Mouse (Mus musculus) MN1 (cell line): ENCODE data around the gene Tubb4b.
"Not testable (repeated sequence)": the region's sequence is repeated elsewhere in the genome, so short reads cannot be mapped to it uniquely, and the experiment has no call there.

Experiments
- DNase-seq: peaks from one replicate; pipeline ENCODE4 v3.0.0-alpha.2; 2016; ENCODE audit warnings: low spot score

Tubb4b gene

GRCm38 (mm10) chr2:25224492-25224765 lies at the start of gene Tubb4b:
TSS of gene Tubb4b (minus strand) at chr2:25224702.
- no peak for DNase-seq

GRCm38 (mm10) chr2:25273010-25273409 lies 48.5 kb upstream of the Tubb4b start:
- DNase-seq, result no peak

- no peak for DNase-seq
Observed at GRCm38 (mm10) chr2:25272515-25272914, 48.0 kb upstream of the Tubb4b start.

GRCm38 (mm10) chr2:25271827-25272511 lies 47.5 kb upstream of the Tubb4b start, which contains the start of the genes Ssna1 and Anapc2:
TSS of gene Ssna1 (minus strand) at chr2:25272438.
TSS of gene Anapc2 (plus strand) at chr2:25272478.
- DNase-seq, result peak; percentile 97

- no peak for DNase-seq
Observed at GRCm38 (mm10) chr2:25267746-25268309, 43.3 kb upstream of the Tubb4b start.

GRCm38 (mm10) chr2:25267241-25267640 lies 42.7 kb upstream of the Tubb4b start:
- no peak for DNase-seq

GRCm38 (mm10) chr2:25266720-25267119 lies 42.2 kb upstream of the Tubb4b start:
- DNase-seq, result no peak

- no peak for DNase-seq
Observed at GRCm38 (mm10) chr2:25265897-25266656, 41.6 kb upstream of the Tubb4b start.

GRCm38 (mm10) chr2:25264851-25265250 lies 40.3 kb upstream of the Tubb4b start:
- no peak for DNase-seq

- DNase-seq, result no peak
Observed at GRCm38 (mm10) chr2:25264286-25264660, 39.8 kb upstream of the Tubb4b start.

GRCm38 (mm10) chr2:25263623-25264285 lies 39.3 kb upstream of the Tubb4b start:
- no peak for DNase-seq

- peak; percentile 67 for DNase-seq
Observed at GRCm38 (mm10) chr2:25262795-25263622, 38.5 kb upstream of the Tubb4b start.

GRCm38 (mm10) chr2:25262291-25262767 lies 37.8 kb upstream of the Tubb4b start, which contains the start of gene Tprn:
TSS of gene Tprn (plus strand) at chr2:25262618.
- DNase-seq, result peak; percentile 96

- DNase-seq, result peak; percentile 56
Observed at GRCm38 (mm10) chr2:25261870-25262269, 37.4 kb upstream of the Tubb4b start.

GRCm38 (mm10) chr2:25258887-25259286 lies 34.4 kb upstream of the Tubb4b start:
- DNase-seq, result no peak

GRCm38 (mm10) chr2:25257250-25257649 lies 32.7 kb upstream of the Tubb4b start:
- not testable (repeated sequence) for DNase-seq

- peak; percentile 80 for DNase-seq
Observed at GRCm38 (mm10) chr2:25256443-25257109, 32.1 kb upstream of the Tubb4b start.

GRCm38 (mm10) chr2:25255284-25255779 lies 30.8 kb upstream of the Tubb4b start, which contains the start of gene Tmem203:
TSS of gene Tmem203 (plus strand) at chr2:25255439.
- peak; percentile 87 for DNase-seq

GRCm38 (mm10) chr2:25252331-25252730 lies 27.8 kb upstream of the Tubb4b start:
- DNase-seq, result no peak

GRCm38 (mm10) chr2:25246183-25247072 lies 21.9 kb upstream of the Tubb4b start, which contains the start of gene AL732309.1:
TSS of gene AL732309.1 (minus strand) at chr2:25246863.
- no peak for DNase-seq
